Mouse (Mus musculus): ENCODE measurements around the gene Gipr.
A peak's percentile ranks its signal among the peaks of the same experiment; 100 is the strongest.

The Gipr gene

GRCm38 (mm10) chr7:19148180-19148874 is 17.6 kb downstream of the Gipr start:
- DNase-seq, result no peak

DNA sequence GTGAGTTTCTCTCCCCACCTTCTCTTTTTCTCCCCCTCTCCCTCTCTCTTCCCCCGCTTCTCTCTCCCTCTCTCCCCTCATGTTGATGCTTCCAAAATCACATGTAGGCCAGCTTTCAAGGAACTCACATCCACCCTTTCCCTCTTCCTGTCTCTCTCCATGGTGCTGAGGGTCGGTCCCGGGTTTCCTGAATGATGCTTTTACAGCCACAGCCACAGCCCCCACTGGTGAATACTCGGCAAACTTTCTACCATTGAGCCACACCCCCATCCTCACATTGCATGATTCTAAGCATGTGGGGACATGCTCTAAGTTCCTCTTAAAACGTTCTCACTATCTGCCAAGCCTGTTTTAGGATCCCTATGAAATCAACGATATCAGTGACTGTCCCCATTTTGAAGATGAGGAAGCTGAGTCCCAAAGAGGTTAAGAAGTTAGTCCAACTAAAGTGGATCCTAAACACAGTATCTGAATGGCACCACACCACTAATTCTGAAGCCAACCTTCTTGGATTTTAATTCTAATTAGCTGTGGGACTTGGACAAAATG is 18.4 kb downstream of the Gipr start:
- no peak for DNase-seq

GRCm38 (mm10) chr7:19146793-19147192 is 19.1 kb downstream of the Gipr start:
- no peak for DNase-seq

- DNase-seq, result peak in 1 of 2 experiments; percentile 47
Observed at GRCm38 (mm10) chr7:19137380-19137779, 28.5 kb downstream of the Gipr start.

- no peak for DNase-seq
Observed at GRCm38 (mm10) chr7:19136673-19137334, 29.1 kb downstream of the Gipr start.

- DNase-seq, result no peak
Observed at GRCm38 (mm10) chr7:19136168-19136567, 29.8 kb downstream of the Gipr start.

DNA sequence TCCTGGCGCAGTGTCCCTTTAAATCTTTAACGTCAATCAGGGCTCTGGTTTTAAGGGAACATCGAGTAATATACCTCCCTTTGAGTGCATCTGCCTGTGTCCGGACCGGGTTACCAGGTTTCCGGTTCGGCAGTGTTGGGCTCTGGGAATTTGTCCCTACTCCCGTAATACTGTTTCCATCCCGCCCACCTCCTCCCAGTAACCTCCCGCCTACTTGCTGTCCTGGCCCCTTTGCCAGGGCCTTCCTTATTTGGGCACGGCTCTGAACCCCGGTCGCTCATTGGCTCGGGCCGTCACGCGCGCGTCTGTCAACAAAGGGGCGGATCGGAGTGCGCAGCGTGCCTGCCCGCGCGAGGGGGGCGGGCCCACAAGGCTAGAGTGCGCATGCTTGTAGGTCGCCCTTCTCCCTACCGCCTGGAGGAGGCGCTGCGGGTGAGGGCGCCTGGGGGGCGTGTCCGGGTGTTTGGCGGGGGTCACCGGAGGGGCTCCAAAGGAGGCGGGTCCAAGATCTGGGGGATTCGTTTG is 34.5 kb downstream of the Gipr start:
- DNase-seq, result peak; percentile 96 to 98

- DNase-seq, result no peak
Observed at GRCm38 (mm10) chr7:19130657-19131056, 35.3 kb downstream of the Gipr start.

- DNase-seq, result no peak
Observed at GRCm38 (mm10) chr7:19129396-19129795, 36.5 kb downstream of the Gipr start.

- DNase-seq, result no peak
Observed at GRCm38 (mm10) chr7:19127744-19128143, 38.2 kb downstream of the Gipr start.

DNA sequence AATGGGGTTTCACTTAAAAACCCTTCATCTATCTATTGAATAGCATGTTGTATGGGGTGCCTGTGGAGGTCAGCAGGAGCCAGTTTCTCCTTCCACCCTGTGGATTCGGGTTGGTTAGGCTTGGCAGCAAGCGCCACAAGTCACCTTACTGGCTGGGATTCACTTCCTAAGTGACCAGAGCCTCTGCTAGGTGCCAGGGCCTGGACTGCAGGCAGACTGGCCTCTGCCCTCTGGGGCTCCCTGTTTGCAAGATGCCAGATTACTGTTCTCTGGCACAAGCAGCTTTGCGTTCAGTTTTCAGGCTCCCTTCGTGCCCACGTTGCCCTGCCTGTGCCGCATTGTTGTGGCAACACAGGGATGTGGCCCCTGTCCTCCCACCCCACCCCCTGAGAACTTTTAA is 41.2 kb downstream of the Gipr start:
- DNase-seq, result no peak

GRCm38 (mm10) chr7:19121686-19122085 is 44.2 kb downstream of the Gipr start:
- DNase-seq, result no peak

- peak; percentile 88 to 92 for DNase-seq
Observed at GRCm38 (mm10) chr7:19119631-19120429, 46.1 kb downstream of the Gipr start, which contains the start of gene Fbxo46. Gene Fbxo46, plus strand, starts transcription at chr7:19119859.

GRCm38 (mm10) chr7:19119083-19119482 is 46.8 kb downstream of the Gipr start:
- DNase-seq, result peak in 1 of 2 experiments; percentile 22

DNA sequence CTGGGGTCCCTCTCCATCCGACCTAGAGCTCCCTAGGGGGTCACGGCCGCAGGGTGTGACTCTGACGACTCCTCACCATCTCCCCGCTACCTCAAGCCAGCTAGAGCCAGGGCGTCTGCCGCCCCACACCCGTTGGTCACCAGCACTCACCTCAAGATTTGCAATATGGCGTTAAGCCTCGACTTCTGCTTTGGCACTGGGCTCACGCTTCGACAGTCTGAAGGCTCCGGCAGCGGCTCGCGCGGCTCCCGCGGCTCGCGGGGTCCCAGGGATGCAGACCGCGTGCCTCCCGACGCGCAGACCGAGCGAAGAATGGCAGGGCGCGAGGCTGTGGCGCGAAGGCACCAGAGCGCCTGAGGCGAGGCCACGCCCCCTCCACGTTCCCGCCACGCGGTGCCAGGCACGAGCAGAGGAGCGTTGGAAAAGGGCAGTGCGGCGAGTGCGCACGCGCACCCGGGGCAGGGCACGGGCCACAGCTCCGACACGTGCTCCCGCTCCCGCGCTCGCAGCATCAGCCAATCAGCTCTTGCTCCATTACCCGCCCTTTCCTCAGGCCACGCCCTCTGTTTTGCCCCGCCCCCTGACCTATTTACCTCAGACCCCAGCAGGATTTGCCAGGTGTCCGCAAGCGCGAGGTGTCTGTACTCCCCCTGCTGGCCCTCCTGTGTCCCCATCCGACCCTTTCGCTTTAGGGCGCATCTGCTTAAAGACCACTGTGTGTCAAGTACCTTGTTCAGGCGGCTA is 47.7 kb downstream of the Gipr start, which contains the start of gene Gm4969:
Gm4969 (minus strand) TSS at position 341 of the 744 bp plus-strand sequence.
- peak; percentile 37 to 64 for DNase-seq

GRCm38 (mm10) chr7:19109565-19109964 is 56.4 kb downstream of the Gipr start:
- no peak for DNase-seq

GRCm38 (mm10) chr7:19107436-19107835 is 58.5 kb downstream of the Gipr start:
- DNase-seq, result no peak
